19 mouse cellular contexts compared by ENCODE assay signal in the genomic region with DNA sequence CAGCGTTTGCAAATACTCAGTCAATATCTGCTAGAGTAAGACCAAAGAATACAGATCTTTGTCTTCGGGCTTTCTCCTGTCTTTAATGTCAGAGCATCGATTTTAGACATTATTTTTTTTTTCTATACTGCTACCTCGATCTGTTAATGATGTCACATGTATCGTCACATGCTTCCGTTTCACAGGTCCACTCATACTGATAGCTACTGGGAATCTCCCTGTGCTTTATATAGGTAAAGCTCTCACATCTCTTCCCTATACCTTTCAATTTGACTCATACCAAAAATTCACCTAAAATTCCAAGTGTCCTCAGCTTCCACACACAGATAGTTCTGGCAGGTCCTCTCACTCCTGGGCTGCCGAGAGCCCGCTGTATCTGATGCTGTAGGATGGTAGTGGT.
"Had no signal": no experiment of that assay in that cellular context is flagged by ENCODE, and none has a peak within 500 bp of the region (broad histone marks: within the 10 kb centered on the region; RNA-seq: fewer than 3 reads in every experiment).

No protein-coding gene starts in this region.

- H3K4me3 ChIP-seq: layer of hippocampus, adult 2 months; megakaryocyte, embryonic 14.5 days; midbrain, embryonic 10.5 days; midbrain, embryonic 13.5 days; myocyte; neural tube, embryonic 13.5 days had no signal

- DNase-seq: kidney, adult 2 months; kidney, postnatal 25 days; layer of hippocampus, adult 9-11 months; liver, postnatal 0 days; lung, embryonic 14.5 days; thymus, adult 2 months; thymus, postnatal 14 days; thymus, postnatal 4 days had no signal

- H3K36me3 ChIP-seq: midbrain, embryonic 10.5 days; midbrain, embryonic 13.5 days; neural tube, embryonic 13.5 days had no signal

- ATAC-seq: liver, postnatal 0 days; lung, postnatal 0 days; midbrain, embryonic 13.5 days; midbrain, embryonic 16.5 days had no signal

- H3K27me3 ChIP-seq: megakaryocyte, embryonic 14.5 days; midbrain, embryonic 13.5 days; neural tube, embryonic 13.5 days had no signal

- H3K27ac ChIP-seq: kidney, postnatal 0 days; layer of hippocampus, adult 2 months; liver, embryonic 14.5 days; midbrain, embryonic 10.5 days; midbrain, embryonic 13.5 days; neural tube, embryonic 13.5 days; stomach, postnatal 0 days had no signal

- H3K9me3 ChIP-seq: megakaryocyte, embryonic 14.5 days; midbrain, embryonic 10.5 days; midbrain, embryonic 13.5 days; neural tube, embryonic 13.5 days had no signal
